Mouse (Mus musculus): ENCODE data around the gene Tmem104.
A peak's percentile ranks its signal among the peaks of the same experiment; 100 is the strongest.

Gene Tmem104

DNA sequence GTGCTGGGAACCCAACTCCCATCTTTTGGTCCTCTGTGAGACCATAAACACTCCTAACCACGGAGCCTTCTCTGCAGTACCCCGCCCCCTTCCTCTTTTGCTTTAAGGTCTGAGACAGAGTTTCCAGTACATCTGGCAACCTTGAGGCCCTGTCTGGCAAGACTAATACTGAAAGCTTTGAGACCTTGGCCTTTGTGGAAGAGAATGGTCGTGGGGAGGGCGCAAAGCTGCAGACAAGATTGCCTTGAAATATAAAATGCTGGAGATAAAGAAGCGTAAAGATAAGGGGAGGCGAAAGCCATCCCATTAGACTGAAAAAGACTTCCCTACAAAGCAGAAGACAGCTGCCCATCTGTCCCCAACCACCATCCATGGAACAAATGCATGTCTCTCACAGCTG lies 88.2 kb downstream of the Tmem104 start:
- DNase-seq (ENCODE audit: extremely low read depth, insufficient read length, low spot score) = no peak

DNA sequence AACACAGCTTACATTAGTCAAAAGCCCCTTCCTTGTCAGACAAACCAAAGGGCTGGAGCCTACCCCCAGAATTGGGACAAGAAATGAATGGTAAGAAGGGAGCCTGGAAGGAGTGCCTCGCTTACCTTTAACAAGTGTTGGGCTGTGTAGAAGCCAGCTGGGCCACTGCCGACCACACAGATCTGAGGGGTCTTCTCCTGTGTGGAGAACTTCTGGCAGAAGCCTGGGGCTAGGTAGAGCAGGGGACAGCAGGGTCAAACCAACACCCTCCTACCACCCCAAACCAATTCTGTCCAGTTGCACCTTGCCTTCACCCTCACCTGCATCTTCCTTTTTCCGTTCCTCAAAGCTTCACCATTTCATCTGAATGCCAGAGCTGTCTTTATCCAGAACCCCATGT lies 88.7 kb downstream of the Tmem104 start:
- DNase-seq (ENCODE audit: extremely low read depth, insufficient read length, low spot score) = no peak

DNA sequence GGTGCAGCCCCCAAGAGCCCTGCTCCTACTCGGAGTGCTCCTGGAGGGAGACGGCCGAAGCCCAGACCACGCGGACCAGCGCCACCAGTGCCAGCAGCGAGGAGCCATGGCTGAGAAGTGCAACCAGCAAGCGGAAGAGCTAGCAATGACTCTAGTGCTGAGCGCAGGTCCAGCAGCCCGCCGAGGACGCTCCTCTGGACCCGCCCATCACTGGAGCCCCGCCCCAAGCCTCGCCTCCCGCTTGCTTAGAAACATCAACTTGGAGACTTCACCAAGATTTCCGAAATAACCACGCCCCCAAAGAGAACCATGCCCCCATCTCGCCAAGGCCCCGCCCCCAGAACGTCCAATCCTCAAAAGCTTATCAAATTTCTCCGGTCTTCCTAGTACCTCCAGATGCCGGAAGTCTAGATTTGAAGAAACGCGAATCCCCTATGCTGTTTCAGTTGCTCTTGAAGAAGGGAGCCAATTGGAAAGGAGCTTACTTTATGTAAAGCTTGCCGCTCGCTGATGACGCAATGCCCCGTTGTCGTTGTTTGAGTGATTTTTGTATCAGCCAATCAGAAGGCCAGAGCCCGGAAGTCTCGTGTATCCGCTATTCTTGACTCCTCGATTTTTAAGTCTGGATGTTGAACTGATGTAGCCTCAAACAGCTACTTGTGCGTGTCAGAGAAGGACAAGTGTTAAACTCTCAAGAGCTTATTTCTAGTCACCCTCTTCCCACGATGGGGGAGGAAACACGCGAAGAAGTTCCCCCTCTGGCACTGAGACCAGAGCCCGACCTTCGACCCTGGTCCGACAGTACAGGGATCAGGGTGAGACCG lies 89.7 kb downstream of the Tmem104 start, which contains the start of gene Fdxr:
Gene Fdxr (minus strand): TSS at position 271 of the 824 bp plus-strand sequence.
- peak; percentile 99 for DNase-seq (ENCODE audit: extremely low read depth, insufficient read length, low spot score)

DNA sequence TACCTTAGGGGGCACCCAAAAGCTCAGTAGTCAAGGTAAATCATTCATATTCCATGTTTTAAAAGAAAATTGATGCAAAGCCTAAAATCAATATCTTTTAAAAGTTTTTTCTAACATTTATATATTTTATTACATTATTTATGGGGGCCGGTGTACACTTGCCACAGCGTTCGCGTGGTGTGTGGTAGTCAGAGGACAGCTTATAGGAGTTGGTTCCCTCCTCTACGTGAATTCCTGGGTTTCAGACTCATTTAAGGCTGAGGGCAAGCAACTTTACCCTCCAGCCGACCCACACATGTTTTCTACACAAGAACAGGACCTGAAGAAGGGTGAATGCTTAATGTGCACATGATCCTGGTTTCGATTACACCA lies 90.3 kb downstream of the Tmem104 start:
- DNase-seq (ENCODE audit: extremely low read depth, insufficient read length, low spot score) = no peak

DNA sequence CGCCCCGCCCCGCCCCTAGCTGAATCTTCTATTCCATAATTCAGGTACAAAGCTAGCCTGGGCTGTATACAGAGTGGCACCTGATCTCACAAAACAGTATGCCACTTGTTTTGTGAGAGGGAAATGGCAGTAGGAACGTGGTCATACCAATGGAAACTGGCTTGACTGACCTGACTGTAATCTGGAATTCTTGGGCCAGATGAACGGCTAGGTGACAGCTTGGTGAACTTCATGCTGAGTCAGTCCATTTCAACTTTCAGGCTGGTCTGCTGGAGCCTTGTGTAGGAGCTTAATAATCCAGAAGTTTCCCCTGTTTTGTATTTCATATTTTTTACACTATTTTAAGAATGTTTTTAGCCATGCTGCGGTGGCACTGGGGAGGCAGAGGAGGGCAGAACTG lies 90.9 kb downstream of the Tmem104 start:
- DNase-seq (ENCODE audit: extremely low read depth, insufficient read length, low spot score) = no peak

- DNase-seq (ENCODE audit: extremely low read depth, insufficient read length, low spot score) = peak; percentile 56
These were observed 92.4 kb downstream of the Tmem104 start for GRCm38 (mm10) chr11:115279726-115280125.

- DNase-seq (ENCODE audit: extremely low read depth, insufficient read length, low spot score) = no peak
These were observed 95.0 kb downstream of the Tmem104 start for GRCm38 (mm10) chr11:115282295-115282694.

DNA sequence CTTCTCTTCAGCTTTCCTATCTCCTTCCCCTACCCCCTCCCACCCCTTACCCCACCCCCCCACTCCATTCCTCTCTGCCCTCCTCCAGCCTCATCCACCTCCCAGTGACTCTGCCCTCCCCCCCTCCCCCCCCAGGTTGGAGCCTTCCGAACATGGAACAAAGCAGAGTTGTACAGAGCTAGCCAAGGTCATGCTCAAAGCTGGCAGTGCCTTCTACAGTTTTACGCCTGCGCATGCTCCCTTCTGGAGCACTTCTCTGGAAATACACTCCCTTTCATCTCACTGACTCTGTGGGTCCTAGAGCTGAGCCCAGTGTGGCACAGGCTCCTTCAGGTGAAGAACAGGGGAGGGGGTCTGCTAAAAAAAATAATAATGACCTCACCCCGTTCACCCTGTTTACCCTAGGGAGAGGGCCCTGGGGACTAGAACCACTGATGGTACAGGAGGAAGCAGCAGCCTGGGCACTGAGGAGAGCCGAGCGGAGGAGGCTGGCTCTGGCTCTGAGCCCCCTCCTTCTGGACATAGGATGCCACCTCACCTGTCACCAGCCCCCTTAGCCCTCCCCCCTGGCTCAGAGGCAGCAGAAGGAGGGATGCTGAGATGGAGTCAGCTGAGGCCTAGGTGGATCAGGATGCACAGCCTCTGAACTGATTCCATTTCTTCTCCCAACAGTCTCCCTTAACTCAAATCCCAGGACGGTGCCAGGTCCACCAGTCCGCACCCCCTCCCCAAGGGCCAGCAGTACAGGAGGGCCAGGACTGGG lies 95.6 kb downstream of the Tmem104 start:
- DNase-seq (ENCODE audit: extremely low read depth, insufficient read length, low spot score) = no peak

DNA sequence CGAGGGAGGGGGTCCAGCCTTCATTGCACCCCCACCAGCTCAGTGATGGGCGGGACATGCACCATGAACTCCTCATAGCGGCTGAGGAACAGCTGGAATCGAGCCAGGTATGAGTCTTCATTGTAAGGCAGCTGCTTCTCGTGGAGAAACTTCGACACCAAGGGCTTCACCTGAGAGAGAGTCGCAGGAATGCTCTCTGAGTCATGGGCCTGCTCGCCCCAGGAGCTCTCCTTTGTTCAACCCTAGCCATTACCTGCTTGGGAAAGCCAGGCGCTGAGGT lies 96.1 kb downstream of the Tmem104 start:
- DNase-seq (ENCODE audit: extremely low read depth, insufficient read length, low spot score) = no peak

- DNase-seq (ENCODE audit: extremely low read depth, insufficient read length, low spot score) = no peak
These were observed 96.8 kb downstream of the Tmem104 start for GRCm38 (mm10) chr11:115283891-115284620.

- no peak for DNase-seq (ENCODE audit: extremely low read depth, insufficient read length, low spot score)
These were observed 98.0 kb downstream of the Tmem104 start for GRCm38 (mm10) chr11:115285282-115285681.

- no peak for DNase-seq (ENCODE audit: extremely low read depth, insufficient read length, low spot score)
These were observed 99.1 kb downstream of the Tmem104 start for GRCm38 (mm10) chr11:115286201-115286993.

DNA sequence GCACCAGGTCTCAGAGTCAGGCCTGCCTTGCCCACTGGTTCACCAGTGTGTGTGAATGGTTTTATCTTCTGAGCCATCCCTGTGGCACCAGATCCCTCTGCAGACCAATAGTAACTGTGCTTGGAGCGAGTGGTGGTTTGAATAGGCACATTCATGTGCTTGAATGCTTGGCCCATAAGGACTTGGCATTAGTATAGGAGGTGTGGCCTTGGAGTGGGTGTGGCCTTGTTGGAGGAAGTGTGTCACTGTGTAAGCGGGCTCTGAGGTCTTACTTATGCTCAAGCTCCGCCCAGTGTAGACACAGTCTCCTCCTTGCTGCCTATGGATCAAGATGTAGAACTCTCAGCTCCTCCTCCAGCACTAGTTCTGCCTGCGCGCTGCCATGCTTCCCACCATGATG lies 100.1 kb downstream of the Tmem104 start:
- DNase-seq (ENCODE audit: extremely low read depth, insufficient read length, low spot score) = no peak

- no peak for DNase-seq (ENCODE audit: extremely low read depth, insufficient read length, low spot score)
These were observed 101.0 kb downstream of the Tmem104 start for GRCm38 (mm10) chr11:115288305-115288704.

- no peak for DNase-seq (ENCODE audit: extremely low read depth, insufficient read length, low spot score)
These were observed 102.6 kb downstream of the Tmem104 start for GRCm38 (mm10) chr11:115289885-115290284.

DNA sequence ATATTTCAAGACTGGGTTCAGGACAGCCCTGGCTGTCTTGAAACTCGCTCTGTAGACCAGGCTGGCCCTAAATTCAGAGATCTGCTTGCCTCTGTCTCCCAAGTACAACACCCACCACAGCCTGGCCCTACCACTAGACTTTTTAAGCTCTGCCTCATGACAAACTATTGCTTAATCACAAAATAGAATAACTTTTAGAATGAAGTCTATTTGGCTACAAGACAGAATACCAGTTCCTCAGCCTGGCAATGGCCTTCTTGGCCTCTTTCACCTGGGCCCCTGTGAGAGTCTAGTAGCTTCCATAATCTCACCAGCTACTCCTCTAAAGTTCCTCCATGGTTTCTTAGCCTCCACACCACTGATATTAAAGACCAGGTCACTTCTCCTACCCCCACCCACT lies 103.0 kb downstream of the Tmem104 start:
- no peak for DNase-seq (ENCODE audit: extremely low read depth, insufficient read length, low spot score)

- peak; percentile 55 for DNase-seq (ENCODE audit: extremely low read depth, insufficient read length, low spot score)
These were observed 103.6 kb downstream of the Tmem104 start for GRCm38 (mm10) chr11:115290919-115291318.

GRCm38 (mm10) chr11:115291503-115291902 lies 104.2 kb downstream of the Tmem104 start:
- DNase-seq (ENCODE audit: extremely low read depth, insufficient read length, low spot score) = no peak

DNA sequence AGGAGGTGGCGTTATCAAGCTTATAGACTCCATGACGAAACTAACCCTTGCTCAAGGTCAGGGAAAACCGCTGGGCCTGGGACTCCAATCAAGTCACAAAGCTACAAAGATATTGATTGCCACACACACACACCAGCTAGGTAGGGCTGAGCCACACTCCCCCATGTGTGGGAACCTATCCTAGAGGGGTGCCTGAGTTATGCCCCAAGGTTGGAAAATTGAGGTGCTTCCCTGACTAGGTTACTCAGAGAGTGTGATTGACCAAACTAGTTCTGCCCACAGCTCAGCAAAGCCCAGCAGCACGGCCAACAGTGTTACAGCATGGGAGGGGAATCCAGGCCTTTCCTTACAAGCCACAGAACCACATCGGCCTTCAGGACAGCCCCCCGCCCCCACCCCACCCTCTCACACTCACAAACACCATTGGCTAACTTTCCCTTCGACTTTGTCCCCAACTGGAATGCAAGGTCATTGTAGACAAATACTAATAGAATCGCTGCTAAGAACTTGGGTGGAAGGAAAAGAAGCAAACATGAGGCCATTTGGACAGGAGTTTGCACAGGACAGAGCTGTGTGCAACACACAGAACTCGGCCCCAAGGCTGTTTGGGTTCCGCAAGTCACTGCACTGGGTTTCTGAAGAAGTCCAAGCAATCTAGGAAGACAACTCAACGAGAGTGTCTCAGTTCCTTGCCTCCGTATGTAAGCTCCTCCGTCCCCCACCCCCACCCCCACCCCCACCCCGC lies 105.5 kb downstream of the Tmem104 start:
- no peak for DNase-seq (ENCODE audit: extremely low read depth, insufficient read length, low spot score)

GRCm38 (mm10) chr11:115295939-115296338 lies 108.7 kb downstream of the Tmem104 start:
- no peak for DNase-seq (ENCODE audit: extremely low read depth, insufficient read length, low spot score)
